Mouse (Mus musculus) midbrain, embryonic 13.5 days (tissue): ENCODE measurements around the gene Rufy1. TPM values are rescaled to one million over a fixed set of nuclear protein-coding genes. Genes with fewer than 3 reads are reported as not detected.

Experiments used
- ATAC-seq: fragments of 200-750 bp; cut with Nextera tagmentation; 2 replicates; pipeline ENCODE4 v1.8.0; 2017; ENCODE audit warnings: mild to moderate bottlenecking, moderate TSS enrichment, moderate library complexity
- H3K27ac ChIP-seq: fragments of 300-500 bp; sonication (generic); 2 replicates; pipeline ENCODE4 v1.5.1; 2015; ENCODE audit warnings: inconsistent platforms, mild to moderate bottlenecking, moderate library complexity
- H3K27me3 ChIP-seq: fragments of 300-500 bp; sonication (generic); 2 replicates; pipeline ENCODE4 v1.6.1; 2015; ENCODE audit warnings: mild to moderate bottlenecking, inconsistent platforms
- H3K36me3 ChIP-seq: fragments of 300-500 bp; sonication (generic); 2 replicates; pipeline ENCODE4 v1.6.1; 2015; ENCODE audit warnings: mild to moderate bottlenecking, inconsistent platforms
- H3K4me1 ChIP-seq: fragments of 300-500 bp; sonication (generic); replicated peaks from 2 replicates; pipeline ENCODE4 v1.6.1; 2015; ENCODE audit warnings: inconsistent platforms
- H3K4me2 ChIP-seq: fragments of 300-500 bp; sonication (generic); replicated peaks from 2 replicates; pipeline ENCODE4 v1.6.1; 2015; ENCODE audit warnings: moderate library complexity, mild to moderate bottlenecking, inconsistent platforms
- H3K4me3 ChIP-seq: fragments of 300-500 bp; sonication (generic); replicated peaks from 2 replicates; pipeline ENCODE4 v1.5.1; 2015; ENCODE audit warnings: mild to moderate bottlenecking, inconsistent platforms
- H3K9ac ChIP-seq: fragments of 300-500 bp; sonication (generic); replicated peaks from 2 replicates; pipeline ENCODE4 v1.6.1; 2015; ENCODE audit warnings: mild to moderate bottlenecking, inconsistent platforms
- H3K9me3 ChIP-seq: fragments of 300-500 bp; sonication (generic); 2 replicates; pipeline ENCODE4 v1.6.1; 2016; ENCODE audit warnings: mild to moderate bottlenecking, inconsistent platforms
- WGBS: fragments of 180-500 bp; shearing (Covaris S2); methylation state at CpG from one replicate; pipeline ENCODE4 v1.1.7; 2015; 5-methylcytosine and 5-hydroxymethylcytosine counted together
- polyA plus RNA-seq: library from polyadenylated mRNA; unstranded; fragments of >200 nt; fragmentation: Nextera tagmentation; extraction: Ambion mirVana; gene quantifications from 2 replicates; pipeline ENCODE4 v1.2.1, GENCODE M21; 2015

Gene Rufy1
- polyA plus RNA-seq: 25.0 and 27.4 TPM in 2 replicates

DNA sequence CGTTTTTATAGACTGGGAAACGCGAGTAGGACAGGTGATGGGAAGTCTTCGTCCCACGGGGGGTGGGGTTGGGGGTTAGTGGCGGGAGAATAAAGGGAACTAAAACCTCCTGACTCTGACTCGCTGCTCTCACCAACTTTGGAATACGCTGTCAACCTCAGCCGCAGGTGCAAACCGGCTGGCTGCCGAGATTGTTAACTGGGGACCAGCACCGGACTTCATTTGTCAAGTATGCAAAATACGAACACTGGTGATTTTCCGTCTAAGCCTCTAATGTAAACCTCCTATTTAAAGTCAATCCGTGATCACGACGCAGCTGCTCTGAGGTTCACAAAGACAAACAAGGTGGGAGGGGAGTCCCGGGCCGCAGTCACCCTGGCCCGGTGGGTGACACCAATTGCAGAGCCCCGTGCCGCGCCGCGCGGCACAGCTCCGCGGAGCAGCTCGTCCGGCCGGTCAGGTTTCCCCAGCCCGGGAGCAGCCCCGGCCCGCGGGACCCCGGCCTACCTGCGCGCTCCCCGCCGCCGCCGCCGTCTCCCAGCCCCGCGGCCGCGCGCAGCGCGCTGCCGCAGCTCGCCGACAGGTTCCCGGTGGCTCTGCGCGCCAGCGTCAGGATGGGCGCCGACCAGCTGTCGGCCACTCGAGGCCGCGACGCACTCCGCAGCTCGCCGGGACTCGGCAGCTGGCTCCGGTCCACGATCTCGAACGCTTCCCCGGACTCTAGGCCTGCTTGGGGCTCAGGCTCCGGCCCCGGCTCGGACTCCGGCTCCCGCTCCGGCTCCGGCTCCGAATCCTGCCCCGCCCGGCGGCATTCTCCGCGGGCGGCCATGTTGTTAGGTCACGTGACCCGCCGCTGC, at the start of gene Rufy1:
Gene Rufy1, minus strand, starts transcription at position 849 of the 857 bp plus-strand sequence.
- no peaks in the 10 kb centered on the region for H3K9me3 ChIP-seq
- H3K27me3 ChIP-seq: 0 out of 2 replicates have a peak, but pooled peaks cover 3% of the 10 kb centered on the region
- H3K27ac ChIP-seq: peak within 1 kb of the TSS; percentile 98
- H3K36me3 ChIP-seq: no peaks in the 10 kb centered on the region
- H3K9ac ChIP-seq: peak within 1 kb of the TSS; percentile 87
- peak within 1 kb of the TSS; percentile 67 for H3K4me2 ChIP-seq
- ATAC-seq: peak; percentile 89
- peaks cover 14% of the 10 kb centered on the region for H3K4me1 ChIP-seq
- peak within 1 kb of the TSS; percentile 76 for H3K4me3 ChIP-seq
- WGBS: under 1% methylated on average over 90 of the region's 90 CpGs

DNA sequence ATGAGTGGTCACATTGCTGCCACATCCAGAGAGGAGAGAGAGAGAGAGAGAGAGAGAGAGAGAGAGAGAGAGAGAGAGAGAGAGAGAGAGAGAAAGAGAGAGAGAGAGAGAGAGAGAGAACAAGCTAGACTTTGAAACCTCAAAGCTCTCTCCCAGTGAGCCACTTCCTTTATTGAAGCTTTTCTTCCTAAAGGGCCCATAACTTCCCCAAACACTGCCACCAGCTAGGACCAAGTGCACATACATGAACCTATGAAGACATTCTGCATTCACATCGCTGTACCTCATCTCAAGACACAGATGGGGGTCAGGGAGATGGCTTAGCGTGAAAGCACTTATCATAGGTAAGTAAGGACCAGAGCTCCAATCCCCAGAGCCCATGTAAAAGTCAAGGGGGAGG, 47.1 kb upstream of the Rufy1 start:
- Histone ChIP-seq H3K4me3 (no peak overlapping the region), H3K36me3 (no peaks in the 10 kb centered on the region), H3K4me1 (peaks cover 17% of the 10 kb centered on the region), H3K27ac (no peak overlapping the region), H3K9me3 (no peaks in the 10 kb centered on the region), H3K27me3 (no peaks in the 10 kb centered on the region), H3K9ac (no peak overlapping the region), H3K4me2 (no peak overlapping the region)
- 85% methylated on average over 2 of the region's 2 CpGs for WGBS
- ATAC-seq: no peak

DNA sequence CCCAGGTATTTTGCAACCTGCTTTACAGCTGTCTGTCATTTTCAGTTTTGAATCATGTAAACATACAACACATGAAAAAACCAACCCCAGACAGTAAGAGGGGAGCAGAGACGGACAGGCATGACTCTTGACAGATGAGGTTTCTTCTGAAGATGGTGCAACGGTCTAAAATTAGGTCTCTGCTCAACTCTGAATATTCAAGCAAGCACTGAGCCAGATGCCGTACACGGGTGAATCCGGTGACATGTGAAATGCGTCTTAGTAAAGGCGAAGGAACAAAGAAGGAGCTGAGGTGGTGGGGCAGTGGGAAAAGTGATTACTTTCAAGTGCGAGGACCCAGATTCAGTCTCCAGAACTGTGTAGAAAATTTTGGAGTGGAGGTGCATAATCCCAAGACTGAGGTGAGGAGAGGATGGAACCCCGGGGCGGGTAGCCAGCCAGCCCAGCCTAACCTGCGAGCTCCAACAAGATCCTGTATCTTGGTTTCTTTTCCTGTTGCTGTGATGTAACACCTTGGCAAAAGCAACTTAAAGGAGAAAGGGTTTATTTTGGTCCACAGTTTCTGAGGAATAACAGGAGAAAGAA, 46.7 kb upstream of the Rufy1 start:
- no peaks in the 10 kb centered on the region for H3K27me3 ChIP-seq
- H3K9me3 ChIP-seq: no peaks in the 10 kb centered on the region
- no peak overlapping the region for H3K4me3 ChIP-seq
- peak overlapping the region; percentile 25; the same call in 1 of the 2 replicates for H3K27ac ChIP-seq
- peaks cover 14% of the 10 kb centered on the region for H3K4me1 ChIP-seq
- no peaks in the 10 kb centered on the region for H3K36me3 ChIP-seq
- ATAC-seq: peak; percentile 27; the same call in 1 of the 2 replicates
- H3K9ac ChIP-seq: no peak overlapping the region
- WGBS: 71% methylated on average over 11 of the region's 11 CpGs
- H3K4me2 ChIP-seq: no peak overlapping the region

DNA sequence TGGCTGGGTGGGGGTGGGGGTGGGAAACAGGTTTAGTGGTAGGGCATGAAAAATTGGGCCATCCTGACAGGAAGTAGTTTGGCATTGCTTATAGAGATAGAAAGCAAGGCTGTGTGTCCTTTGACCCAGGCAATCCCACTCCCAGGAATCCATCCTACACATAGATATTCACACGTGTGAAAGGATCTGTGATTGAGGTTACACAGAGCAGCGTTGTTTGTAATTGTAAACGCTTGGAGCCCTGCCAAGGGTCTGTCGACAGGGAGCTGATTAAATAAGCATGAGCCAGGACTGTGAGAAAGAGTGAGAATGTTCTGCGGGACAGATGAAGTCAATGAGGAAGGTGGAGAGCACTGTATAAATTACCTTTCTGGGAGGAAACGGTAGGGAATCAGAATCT, 46.0 kb upstream of the Rufy1 start:
- no peak overlapping the region; the same call in 1 of the 2 replicates for H3K27ac ChIP-seq
- no peak overlapping the region for H3K9ac ChIP-seq
- H3K4me3 ChIP-seq: no peak overlapping the region
- H3K36me3 ChIP-seq: no peaks in the 10 kb centered on the region
- H3K4me2 ChIP-seq: no peak overlapping the region
- no peaks in the 10 kb centered on the region for H3K27me3 ChIP-seq
- H3K4me1 ChIP-seq: peaks cover 13% of the 10 kb centered on the region
- WGBS: 16% methylated on average over 6 of the region's 6 CpGs
- H3K9me3 ChIP-seq: no peaks in the 10 kb centered on the region
- peak; percentile 80 for ATAC-seq

DNA sequence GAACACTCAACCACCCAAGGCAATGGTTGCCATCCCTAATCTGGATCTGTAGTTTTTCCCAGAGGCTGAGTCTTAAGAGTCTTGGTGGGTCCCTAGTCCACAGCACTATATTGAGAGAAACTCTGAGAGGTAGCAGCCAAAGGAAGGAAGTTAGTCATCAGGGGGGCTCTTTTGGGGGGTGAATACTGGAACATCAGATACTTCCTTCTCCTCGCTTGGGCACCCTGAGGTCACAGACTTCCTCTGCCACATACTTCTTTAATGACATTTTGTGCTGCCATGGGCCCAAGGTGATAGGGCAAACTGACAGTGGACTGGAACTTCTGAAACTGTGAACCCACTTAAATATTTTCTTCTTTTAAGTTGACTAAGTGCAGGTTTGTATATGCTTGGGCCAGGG, 43.0 kb upstream of the Rufy1 start:
- Histone ChIP-seq H3K36me3 (no peaks in the 10 kb centered on the region), H3K9me3 (peaks cover 10% of the 10 kb centered on the region), H3K9ac (no peak overlapping the region), H3K4me2 (no peak overlapping the region), H3K4me1 (peaks cover 13% of the 10 kb centered on the region), H3K27ac (no peak overlapping the region), H3K27me3 (no peaks in the 10 kb centered on the region), H3K4me3 (no peak overlapping the region)
- WGBS: 81% methylated on average over 1 of the region's 1 CpGs
- ATAC-seq: no peak

DNA sequence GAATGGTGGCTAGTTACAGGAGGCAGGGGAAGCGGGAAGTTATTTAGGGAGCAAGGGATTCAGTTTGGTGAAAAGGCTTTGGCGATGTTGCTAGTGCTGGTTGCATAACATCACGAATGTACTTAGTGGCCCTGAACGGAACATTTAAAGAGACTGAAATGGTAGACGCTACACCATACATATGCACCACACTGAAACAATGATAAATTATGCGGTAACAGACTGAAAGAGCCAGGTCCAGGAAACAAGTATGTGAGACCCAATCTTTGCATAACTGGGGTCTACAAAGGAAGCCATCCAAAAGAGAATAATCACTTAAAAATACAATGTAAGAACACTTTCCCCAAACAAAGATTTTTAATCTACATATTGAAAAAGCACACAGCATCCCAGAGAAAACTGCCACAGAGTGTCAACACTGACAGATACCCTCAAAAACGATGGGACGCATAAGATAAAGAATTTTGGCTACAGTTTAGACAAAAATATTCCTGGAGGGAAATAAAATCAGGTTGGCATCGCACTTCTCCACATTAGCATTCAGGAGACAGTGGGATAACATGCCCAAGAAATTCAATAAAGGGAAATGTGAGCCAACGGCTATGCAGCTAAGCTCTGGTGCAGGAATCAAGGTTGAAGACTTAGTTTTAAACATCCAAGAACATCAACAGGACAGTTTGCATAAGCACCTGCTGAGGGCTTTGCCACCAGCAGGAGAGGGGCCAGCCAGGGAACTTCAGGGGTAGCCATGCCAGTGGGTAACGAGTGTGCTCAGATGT, 41.4 kb upstream of the Rufy1 start:
- no peak overlapping the region for H3K4me3 ChIP-seq
- no peaks in the 10 kb centered on the region for H3K36me3 ChIP-seq
- no peak overlapping the region for H3K4me2 ChIP-seq
- H3K27ac ChIP-seq: no peak overlapping the region
- no peaks in the 10 kb centered on the region for H3K27me3 ChIP-seq
- peaks cover 13% of the 10 kb centered on the region for H3K9me3 ChIP-seq
- no peak overlapping the region for H3K9ac ChIP-seq
- WGBS: 89% methylated on average over 11 of the region's 11 CpGs
- peaks cover 9% of the 10 kb centered on the region for H3K4me1 ChIP-seq
- no peak for ATAC-seq

DNA sequence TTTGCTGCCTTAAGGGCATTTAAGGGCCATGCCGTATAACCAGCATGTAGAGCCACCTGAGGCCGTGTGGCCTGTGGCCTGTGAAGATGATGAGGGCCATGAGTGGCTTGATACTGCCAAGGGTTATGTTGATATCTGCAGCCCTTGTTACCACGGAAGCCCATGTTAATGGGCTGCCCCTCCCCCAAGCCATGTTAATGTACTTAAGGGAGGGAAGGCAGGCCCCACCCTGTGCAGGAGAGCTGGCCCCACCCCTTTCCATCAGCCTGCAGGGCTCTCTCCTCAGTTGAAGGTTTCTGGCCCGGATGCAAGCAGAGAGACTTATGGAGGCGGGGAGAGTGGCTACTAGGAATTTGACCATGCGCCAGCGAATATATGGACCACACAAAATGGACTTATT, 30.6 kb upstream of the Rufy1 start:
- H3K9me3 ChIP-seq: no peaks in the 10 kb centered on the region
- H3K9ac ChIP-seq: no peak overlapping the region
- H3K27me3 ChIP-seq: no peaks in the 10 kb centered on the region
- no peak for ATAC-seq
- no peak overlapping the region for H3K27ac ChIP-seq
- H3K36me3 ChIP-seq: no peaks in the 10 kb centered on the region
- WGBS: 78% methylated on average over 7 of the region's 7 CpGs
- peaks cover 17% of the 10 kb centered on the region for H3K4me1 ChIP-seq
- H3K4me3 ChIP-seq: no peak overlapping the region
- H3K4me2 ChIP-seq: no peak overlapping the region

DNA sequence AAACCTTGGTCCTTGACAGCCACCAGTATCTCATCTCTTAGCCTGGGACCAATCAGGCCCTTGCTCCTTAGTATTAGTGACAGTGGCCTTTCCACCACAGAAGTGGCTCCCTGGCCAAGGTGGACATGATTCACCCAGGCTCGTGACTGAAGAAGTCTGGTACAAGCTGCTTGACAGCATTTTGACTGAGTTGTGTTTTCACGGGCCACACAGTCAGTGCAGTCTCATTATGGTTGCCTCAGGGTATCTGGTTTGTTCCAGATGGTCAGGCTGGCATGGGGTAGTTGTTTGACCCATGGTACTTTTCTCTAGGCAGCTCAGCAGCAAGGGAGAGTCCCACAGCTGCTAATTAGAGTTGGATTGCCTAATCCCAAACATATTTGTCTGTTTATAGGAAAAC, 28.3 kb upstream of the Rufy1 start:
- no peaks in the 10 kb centered on the region for H3K36me3 ChIP-seq
- no peak for ATAC-seq
- H3K4me3 ChIP-seq: no peak overlapping the region
- no peaks in the 10 kb centered on the region for H3K9me3 ChIP-seq
- no peaks in the 10 kb centered on the region for H3K27me3 ChIP-seq
- H3K4me2 ChIP-seq: no peak overlapping the region
- no peak overlapping the region for H3K27ac ChIP-seq
- 74% methylated on average over 2 of the region's 2 CpGs for WGBS
- H3K4me1 ChIP-seq: peaks cover 22% of the 10 kb centered on the region
- no peak overlapping the region for H3K9ac ChIP-seq

DNA sequence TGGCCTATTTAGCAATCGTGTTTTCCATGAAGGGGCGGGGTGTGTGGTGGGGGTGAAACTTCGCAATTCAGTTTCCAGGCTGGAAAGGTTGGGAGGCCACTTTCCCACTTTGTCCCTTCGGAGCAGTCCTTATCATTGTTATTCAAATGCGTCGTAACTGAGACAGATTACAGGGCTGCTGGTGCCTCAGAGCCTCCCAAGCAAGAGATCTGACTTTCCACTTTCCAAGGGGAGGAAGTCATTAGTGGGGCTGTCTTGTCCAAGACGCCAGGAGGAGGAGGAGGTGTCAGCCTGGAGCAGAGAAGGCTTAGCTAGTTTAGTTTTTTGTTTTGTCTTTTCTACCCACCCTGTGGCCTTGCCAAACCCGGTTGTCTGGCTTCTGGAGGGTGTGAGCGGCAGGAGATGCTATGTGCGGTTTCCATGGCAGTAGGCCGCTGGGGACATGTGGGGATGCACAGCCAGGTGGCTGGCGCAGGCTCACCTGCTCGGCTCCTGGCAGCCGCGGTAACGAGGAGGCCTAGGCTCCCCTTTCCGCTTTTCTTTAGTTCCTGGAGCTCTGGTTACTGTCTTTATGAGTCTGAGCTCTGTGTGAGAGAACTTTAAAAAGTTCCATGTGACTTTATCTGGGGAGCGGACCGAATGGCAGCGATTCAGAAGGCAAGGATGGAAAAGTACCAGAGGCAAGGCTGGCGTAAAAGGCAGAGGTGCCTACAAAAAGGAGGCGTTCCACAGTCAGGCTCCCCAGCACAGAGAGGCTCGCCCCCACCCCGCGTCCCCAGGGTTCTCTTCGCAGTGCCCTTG, 26.4 kb upstream of the Rufy1 start:
- H3K4me3 ChIP-seq: peak overlapping the region; percentile 13
- no peaks in the 10 kb centered on the region for H3K9me3 ChIP-seq
- H3K9ac ChIP-seq: no peak overlapping the region
- H3K4me2 ChIP-seq: peak overlapping the region; percentile 46
- 2% methylated on average over 26 of the region's 26 CpGs for WGBS
- H3K27ac ChIP-seq: no peak overlapping the region; the same call in 1 of the 2 replicates
- H3K36me3 ChIP-seq: no peaks in the 10 kb centered on the region
- H3K27me3 ChIP-seq: no peaks in the 10 kb centered on the region
- peaks cover 22% of the 10 kb centered on the region for H3K4me1 ChIP-seq
- ATAC-seq: peak; percentile 73

DNA sequence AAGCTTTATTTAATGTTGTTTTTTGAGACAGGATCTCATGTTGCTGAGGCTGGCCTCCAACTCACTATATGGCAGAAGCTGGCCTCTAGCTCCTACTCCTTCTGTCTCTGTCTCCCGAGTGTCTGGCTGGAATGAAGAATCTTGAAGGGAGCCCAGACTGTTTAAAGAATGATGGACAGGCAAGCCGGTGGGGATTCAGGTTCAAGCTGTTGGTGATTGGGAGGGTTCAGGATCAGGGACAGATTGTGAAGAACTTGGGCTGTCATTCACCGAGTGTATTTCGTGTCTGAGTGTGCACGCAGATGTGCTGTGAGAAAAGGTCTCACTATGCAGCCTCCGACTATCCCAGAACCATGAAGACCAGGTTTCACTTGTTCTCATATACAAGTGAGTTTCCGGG, 25.5 kb upstream of the Rufy1 start:
- no peak overlapping the region for H3K4me3 ChIP-seq
- H3K9me3 ChIP-seq: no peaks in the 10 kb centered on the region
- H3K4me1 ChIP-seq: peaks cover 22% of the 10 kb centered on the region
- no peak overlapping the region for H3K9ac ChIP-seq
- no peaks in the 10 kb centered on the region for H3K27me3 ChIP-seq
- H3K36me3 ChIP-seq: no peaks in the 10 kb centered on the region
- no peak overlapping the region for H3K27ac ChIP-seq
- H3K4me2 ChIP-seq: peak overlapping the region; percentile 46
- 31% methylated on average over 7 of the region's 7 CpGs for WGBS
- no peak for ATAC-seq

DNA sequence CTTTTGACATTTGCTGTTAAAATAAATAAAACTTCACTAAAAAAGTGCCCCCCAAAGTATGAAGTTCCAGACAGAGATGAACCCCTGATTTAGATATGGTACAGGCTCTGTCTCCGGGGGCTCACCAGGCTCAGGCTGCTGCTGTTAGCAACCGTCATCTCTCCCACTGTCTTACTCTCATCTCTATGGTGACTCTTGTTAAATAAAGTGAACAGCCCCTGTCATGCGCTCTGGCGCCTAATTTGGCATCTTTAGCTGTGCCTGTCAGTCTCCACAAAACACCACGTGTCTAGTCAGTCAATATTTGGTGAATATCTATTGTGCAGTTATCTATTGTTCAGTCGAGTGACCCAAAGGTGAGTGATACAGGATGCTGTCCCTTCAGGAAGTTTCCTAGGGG, 24.0 kb upstream of the Rufy1 start:
- ATAC-seq: no peak
- Histone ChIP-seq H3K9ac (no peak overlapping the region), H3K4me1 (peaks cover 22% of the 10 kb centered on the region), H3K27ac (no peak overlapping the region), H3K9me3 (no peaks in the 10 kb centered on the region), H3K36me3 (no peaks in the 10 kb centered on the region), H3K4me3 (no peak overlapping the region), H3K4me2 (no peak overlapping the region), H3K27me3 (no peaks in the 10 kb centered on the region)
- 37% methylated on average over 6 of the region's 6 CpGs for WGBS
